Mouse (Mus musculus) limb, embryonic 15.5 days (tissue): ENCODE results near the gene Zan. TPM values are rescaled to one million over a fixed set of nuclear protein-coding genes. Genes with fewer than 3 reads are reported as not detected.

ENCODE experiments used
- ATAC-seq: fragments of 200-750 bp; cut with Nextera tagmentation; 2 replicates; pipeline ENCODE4 v1.8.0; 2017; ENCODE audit warnings: low read depth, moderate TSS enrichment; ENCODE audit not compliant: insufficient number of reproducible peaks, low FRiP score, low TSS enrichment
- H3K27ac ChIP-seq: fragments of 300-500 bp; sonication (generic); 2 replicates; pipeline ENCODE4 v1.5.1; 2015; ENCODE audit warnings: moderate library complexity, mild to moderate bottlenecking, inconsistent platforms
- H3K27me3 ChIP-seq: fragments of 300-500 bp; sonication (generic); 2 replicates; pipeline ENCODE4 v1.6.1; 2015; ENCODE audit warnings: inconsistent platforms
- H3K36me3 ChIP-seq: fragments of 300-500 bp; sonication (generic); 2 replicates; pipeline ENCODE4 v1.6.1; 2015; ENCODE audit warnings: inconsistent platforms
- H3K4me1 ChIP-seq: fragments of 300-500 bp; sonication (generic); 2 replicates; pipeline ENCODE4 v1.6.1; 2015; ENCODE audit warnings: inconsistent platforms
- H3K4me2 ChIP-seq: fragments of 300-500 bp; sonication (generic); 2 replicates; pipeline ENCODE4 v1.6.1; 2015; ENCODE audit warnings: mild to moderate bottlenecking, inconsistent platforms
- H3K4me3 ChIP-seq: fragments of 300-500 bp; sonication (generic); 2 replicates; pipeline ENCODE4 v1.5.1; 2015; ENCODE audit warnings: mild to moderate bottlenecking, inconsistent platforms
- H3K9ac ChIP-seq: fragments of 300-500 bp; sonication (generic); 2 replicates; pipeline ENCODE4 v1.6.1; 2015; ENCODE audit warnings: inconsistent platforms
- H3K9me3 ChIP-seq: fragments of 300-500 bp; sonication (generic); 2 replicates; pipeline ENCODE4 v1.6.1; 2016; ENCODE audit warnings: inconsistent platforms
- WGBS: fragments of 180-500 bp; shearing (Covaris S2); methylation state at CpG from one replicate; pipeline ENCODE4 v1.1.7; 2015; 5-methylcytosine and 5-hydroxymethylcytosine counted together
- polyA plus RNA-seq: library from polyadenylated mRNA; unstranded; fragments of >200 nt; fragmentation: Nextera tagmentation; extraction: Ambion mirVana; gene quantifications from 2 replicates; pipeline ENCODE4 v1.2.1, GENCODE M21; 2015

Gene Zan
- polyA plus RNA-seq, 1 experiment from 2014 or later = 0.13 TPM

GRCm38 (mm10) chr5:137394456-137394855 is 82.4 kb downstream of the Zan start:
- H3K4me1 ChIP-seq = no peaks in the 10 kb centered on the region
- WGBS = 47% methylated on average over 7 of the region's 7 CpGs
- no peak overlapping the region for H3K9ac ChIP-seq
- no peaks in the 10 kb centered on the region for H3K9me3 ChIP-seq
- no peak for ATAC-seq
- 0 out of 2 replicates have a peak, but pooled peaks cover 3% of the 10 kb centered on the region for H3K27me3 ChIP-seq
- no peak overlapping the region for H3K27ac ChIP-seq
- H3K4me3 ChIP-seq = no peak overlapping the region
- H3K36me3 ChIP-seq = no peaks in the 10 kb centered on the region
- no peak overlapping the region for H3K4me2 ChIP-seq

DNA sequence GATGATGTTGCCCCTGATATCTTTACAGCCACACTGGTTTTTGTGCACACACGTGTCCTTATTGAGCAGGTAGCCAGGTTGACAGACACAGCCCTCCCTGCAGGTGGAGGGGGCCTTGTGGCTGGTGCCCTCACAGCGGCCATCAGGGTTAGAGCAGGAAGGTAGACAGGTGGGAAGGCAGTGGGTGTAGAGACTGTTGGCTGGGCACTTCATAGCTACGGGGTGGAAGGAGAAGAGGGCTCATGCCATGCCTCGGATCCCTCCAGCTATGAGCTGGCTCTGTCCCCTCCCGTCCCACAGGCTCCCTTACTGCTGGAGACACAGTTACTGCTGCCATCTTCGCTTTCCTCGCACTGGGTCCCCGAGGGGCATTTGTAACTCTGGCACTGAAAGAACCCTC is 85.2 kb downstream of the Zan start:
- H3K27me3 ChIP-seq = 0 out of 2 replicates have a peak, but pooled peaks cover 3% of the 10 kb centered on the region
- no peak for ATAC-seq
- H3K36me3 ChIP-seq = no peaks in the 10 kb centered on the region
- no peak overlapping the region for H3K4me2 ChIP-seq
- no peaks in the 10 kb centered on the region for H3K4me1 ChIP-seq
- H3K9ac ChIP-seq = no peak overlapping the region
- 80% methylated on average over 8 of the region's 8 CpGs for WGBS
- H3K27ac ChIP-seq = no peak overlapping the region
- H3K9me3 ChIP-seq = no peaks in the 10 kb centered on the region
- H3K4me3 ChIP-seq = no peak overlapping the region

GRCm38 (mm10) chr5:137386712-137387111 is 90.2 kb downstream of the Zan start:
- Histone ChIP-seq H3K36me3 (no peaks in the 10 kb centered on the region), H3K27me3 (no peaks in the 10 kb centered on the region), H3K4me1 (no peaks in the 10 kb centered on the region), H3K9me3 (no peaks in the 10 kb centered on the region), H3K9ac (no peak overlapping the region), H3K4me2 (no peak overlapping the region), H3K4me3 (no peak overlapping the region), H3K27ac (no peak overlapping the region)
- WGBS = 82% methylated on average over 7 of the region's 7 CpGs
- no peak for ATAC-seq

- Histone ChIP-seq H3K9me3 (no peaks in the 10 kb centered on the region), H3K4me2 (no peak overlapping the region), H3K4me3 (no peak overlapping the region), H3K27me3 (no peaks in the 10 kb centered on the region), H3K4me1 (peaks cover 7% of the 10 kb centered on the region; the same call in 1 of the 2 replicates), H3K9ac (no peak overlapping the region), H3K27ac (no peak overlapping the region), H3K36me3 (no peaks in the 10 kb centered on the region)
- ATAC-seq = no peak
- WGBS = 70% methylated on average over 7 of the region's 7 CpGs
Observed at GRCm38 (mm10) chr5:137383441-137383840, 93.4 kb downstream of the Zan start.

DNA sequence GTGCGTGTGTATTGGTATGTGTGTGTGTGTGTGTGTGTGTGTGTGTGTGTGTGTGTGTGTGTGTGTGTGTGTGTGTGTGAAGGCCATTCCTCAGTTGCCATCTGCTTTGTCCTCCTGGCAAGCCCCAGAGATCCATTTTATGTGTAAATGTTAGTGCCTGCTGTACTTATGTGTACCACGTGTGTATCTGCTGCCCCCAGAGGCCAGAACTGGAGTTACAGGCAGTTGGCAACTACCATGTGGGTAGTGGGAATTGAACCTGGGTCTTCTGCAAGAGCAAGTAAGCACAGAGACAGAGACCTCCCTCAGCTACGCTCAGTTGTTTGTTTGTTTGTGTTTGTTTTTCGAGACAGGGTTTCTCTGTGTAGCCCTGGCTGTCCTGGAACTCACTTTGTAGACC is 95.7 kb downstream of the Zan start:
- no peaks in the 10 kb centered on the region for H3K9me3 ChIP-seq
- no peaks in the 10 kb centered on the region for H3K36me3 ChIP-seq
- ATAC-seq = no peak
- peaks cover 21% of the 10 kb centered on the region; the same call in 1 of the 2 replicates for H3K4me1 ChIP-seq
- H3K9ac ChIP-seq = no peak overlapping the region
- no peak overlapping the region for H3K4me3 ChIP-seq
- no peak overlapping the region for H3K4me2 ChIP-seq
- H3K27ac ChIP-seq = no peak overlapping the region
- H3K27me3 ChIP-seq = no peaks in the 10 kb centered on the region
- 46% methylated on average over 4 of the region's 4 CpGs for WGBS

- no peak for ATAC-seq
- Histone ChIP-seq H3K36me3 (peaks cover 31% of the 10 kb centered on the region), H3K27ac (no peak overlapping the region), H3K4me2 (peak overlapping the region; percentile 15; the same call in 1 of the 2 replicates), H3K27me3 (no peaks in the 10 kb centered on the region), H3K9ac (no peak overlapping the region), H3K9me3 (no peaks in the 10 kb centered on the region), H3K4me1 (peaks cover 44% of the 10 kb centered on the region), H3K4me3 (no peak overlapping the region)
- 27% methylated on average over 10 of the region's 15 CpGs for WGBS
Observed at GRCm38 (mm10) chr5:137377603-137378002, 99.3 kb downstream of the Zan start.

DNA sequence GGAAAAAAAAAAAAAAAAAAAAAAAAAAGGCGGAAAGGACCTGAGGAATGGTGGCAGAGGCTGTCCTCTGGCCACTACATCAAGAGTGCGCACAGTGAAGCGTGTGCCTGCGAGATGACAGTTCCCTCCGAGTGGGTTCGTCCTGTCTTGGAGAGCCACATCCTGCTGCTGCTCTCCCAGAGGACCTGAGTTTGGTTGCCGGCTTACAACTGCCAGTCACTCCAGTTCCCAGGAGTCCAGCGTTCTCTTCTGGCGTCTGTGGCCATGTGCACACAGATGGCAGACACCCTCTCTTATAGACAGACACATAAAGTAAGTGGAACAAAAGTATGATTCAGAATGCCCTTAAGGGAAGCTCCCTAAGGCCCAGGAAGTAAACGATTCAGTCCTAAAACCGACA is 99.7 kb downstream of the Zan start:
- peaks cover 44% of the 10 kb centered on the region for H3K4me1 ChIP-seq
- no peaks in the 10 kb centered on the region for H3K9me3 ChIP-seq
- ATAC-seq = no peak
- WGBS = 20% methylated on average over 10 of the region's 11 CpGs
- H3K36me3 ChIP-seq = peaks cover 35% of the 10 kb centered on the region
- no peak overlapping the region for H3K9ac ChIP-seq
- no peaks in the 10 kb centered on the region for H3K27me3 ChIP-seq
- peak overlapping the region; percentile 15 for H3K4me2 ChIP-seq
- no peak overlapping the region for H3K4me3 ChIP-seq
- no peak overlapping the region for H3K27ac ChIP-seq

DNA sequence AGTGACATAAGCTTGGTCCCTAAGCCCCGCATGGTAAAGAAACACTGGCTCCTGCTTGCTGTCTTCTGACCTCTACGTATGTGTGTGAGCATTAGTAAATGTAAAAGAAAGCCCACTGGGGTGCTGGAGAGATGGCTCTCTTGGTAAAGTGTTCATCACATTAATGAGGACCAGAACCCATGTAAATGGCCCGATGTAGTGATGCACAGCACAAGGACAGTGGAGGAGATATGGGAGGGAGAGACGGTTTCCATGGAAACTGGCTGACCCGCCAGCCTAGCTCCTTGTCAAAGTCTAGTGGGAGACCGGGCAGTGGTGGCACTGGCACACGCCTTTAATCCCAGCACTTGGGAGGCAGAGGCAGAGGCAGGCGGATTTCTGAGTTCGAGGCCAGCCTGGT is 100.1 kb downstream of the Zan start:
- Histone ChIP-seq H3K4me2 (no peak overlapping the region), H3K27me3 (no peaks in the 10 kb centered on the region)
- no peak for ATAC-seq

GRCm38 (mm10) chr5:137376198-137376597 is 100.7 kb downstream of the Zan start:
- no peaks in the 10 kb centered on the region for H3K27me3 ChIP-seq
- H3K27ac ChIP-seq = 0 out of 2 replicates have a peak overlapping the region, but pooled peaks have one; percentile 47
- H3K4me3 ChIP-seq = no peak overlapping the region
- no peak overlapping the region for H3K9ac ChIP-seq
- WGBS = 38% methylated on average over 7 of the region's 7 CpGs
- ATAC-seq = no peak
- H3K4me2 ChIP-seq = no peak overlapping the region
- no peaks in the 10 kb centered on the region for H3K9me3 ChIP-seq
- peaks cover 45% of the 10 kb centered on the region for H3K36me3 ChIP-seq
- H3K4me1 ChIP-seq = peaks cover 44% of the 10 kb centered on the region

More for the DNA sequence above, 100.1 kb downstream of the Zan start:
- H3K9me3 ChIP-seq = no peaks in the 10 kb centered on the region
- H3K27ac ChIP-seq = no peak overlapping the region
- H3K4me3 ChIP-seq = no peak overlapping the region
- WGBS = 48% methylated on average over 9 of the region's 9 CpGs
- peaks cover 40% of the 10 kb centered on the region for H3K36me3 ChIP-seq
- H3K9ac ChIP-seq = no peak overlapping the region
- H3K4me1 ChIP-seq = peaks cover 44% of the 10 kb centered on the region

GRCm38 (mm10) chr5:137375627-137376026 is 101.2 kb downstream of the Zan start:
- no peak overlapping the region for H3K4me2 ChIP-seq
- no peaks in the 10 kb centered on the region for H3K27me3 ChIP-seq
- H3K36me3 ChIP-seq = peaks cover 51% of the 10 kb centered on the region
- no peak overlapping the region for H3K9ac ChIP-seq
- ATAC-seq = 0 out of 2 replicates have a peak, but pooled peaks have one; percentile 15
- 52% methylated on average over 2 of the region's 2 CpGs for WGBS
- peak overlapping the region; percentile 47; the same call in 1 of the 2 replicates for H3K27ac ChIP-seq
- H3K9me3 ChIP-seq = no peaks in the 10 kb centered on the region
- H3K4me3 ChIP-seq = no peak overlapping the region
- H3K4me1 ChIP-seq = peaks cover 44% of the 10 kb centered on the region

GRCm38 (mm10) chr5:137374521-137375080 is 102.3 kb downstream of the Zan start:
- no peak overlapping the region for H3K4me3 ChIP-seq
- H3K9me3 ChIP-seq = no peaks in the 10 kb centered on the region
- H3K4me2 ChIP-seq = no peak overlapping the region
- H3K9ac ChIP-seq = no peak overlapping the region
- WGBS = 69% methylated on average over 4 of the region's 4 CpGs
- peak overlapping the region; percentile 47; the same call in 1 of the 2 replicates for H3K27ac ChIP-seq
- peaks cover 44% of the 10 kb centered on the region for H3K4me1 ChIP-seq
- no peak for ATAC-seq
- no peaks in the 10 kb centered on the region for H3K27me3 ChIP-seq
- H3K36me3 ChIP-seq = peaks cover 61% of the 10 kb centered on the region

GRCm38 (mm10) chr5:137373371-137373950 is 103.4 kb downstream of the Zan start:
- H3K4me1 ChIP-seq = peaks cover 38% of the 10 kb centered on the region
- H3K36me3 ChIP-seq = peaks cover 72% of the 10 kb centered on the region
- H3K4me2 ChIP-seq = no peak overlapping the region
- H3K9ac ChIP-seq = no peak overlapping the region
- ATAC-seq = no peak
- WGBS = 79% methylated on average over 12 of the region's 12 CpGs
- H3K27ac ChIP-seq = peak overlapping the region; percentile 55; the same call in 1 of the 2 replicates
- H3K27me3 ChIP-seq = no peaks in the 10 kb centered on the region
- H3K9me3 ChIP-seq = no peaks in the 10 kb centered on the region
- H3K4me3 ChIP-seq = no peak overlapping the region
